Mouse (Mus musculus): ENCODE data around the gene Tmem229b. TPM values are rescaled to one million over a fixed set of nuclear protein-coding genes. Genes with fewer than 3 reads are reported as not detected.

Gene Tmem229b
- polyA plus RNA-seq, 1 experiment from 2014 or later, result 5.0 TPM

DNA sequence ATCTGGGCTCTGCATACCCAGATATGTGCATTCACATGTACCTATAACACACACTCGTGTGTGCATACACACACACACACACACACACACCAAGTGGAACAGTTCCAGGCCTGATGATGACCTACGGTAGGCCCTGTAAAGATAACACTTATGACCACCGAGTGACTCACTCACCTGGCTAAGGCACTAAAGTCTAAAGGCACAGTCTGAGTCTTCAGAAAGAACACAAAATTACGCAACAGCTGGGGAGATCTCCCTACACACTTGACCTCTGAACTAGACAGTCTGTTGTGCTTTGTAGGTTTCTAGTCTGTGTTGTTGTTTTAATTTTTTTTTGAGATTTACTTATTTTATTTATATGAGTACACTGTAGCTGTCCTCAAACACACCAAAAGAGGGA, 93.0 kb downstream of the Tmem229b start:
- H3K4me1 ChIP-seq (replicated peaks), result peaks cover 9% of the 10 kb centered on the region
- WGBS, result 68% methylated on average over 4 of the region's 4 CpGs
- no peaks in the 10 kb centered on the region for H3K36me3 ChIP-seq
- H3K4me3 ChIP-seq (replicated peaks), result no peak overlapping the region
- ATAC-seq, result peak; percentile 55
- H3K27ac ChIP-seq, result 0 out of 2 replicates have a peak overlapping the region, but pooled peaks have one; percentile 40
- H3K9ac ChIP-seq, result no peak overlapping the region
- H3K27me3 ChIP-seq (replicated peaks), result peaks cover 2% of the 10 kb centered on the region; the same call in 1 of the 2 replicates
- no peak overlapping the region for H3K4me2 ChIP-seq (replicated peaks)
- H3K9me3 ChIP-seq, result no peaks in the 10 kb centered on the region

Other genes starting within 250 kb of the Tmem229b start
- 50.6 and 61.1 TPM in 2 replicates for gene Atp6v1d, start 146.0 kb downstream of the Tmem229b start, polyA plus RNA-seq (2015; fragmentation: Nextera tagmentation; extraction: Ambion mirVana)
- 227 and 228 TPM in 2 replicates for gene Eif2s1, start 145.8 kb downstream of the Tmem229b start, polyA plus RNA-seq (2015; fragmentation: Nextera tagmentation; extraction: Ambion mirVana)
- gene Plek2, start 100.7 kb downstream of the Tmem229b start, polyA plus RNA-seq (2015; fragmentation: Nextera tagmentation; extraction: Ambion mirVana), result 24.3 and 24.9 TPM in 2 replicates
- gene Plekhh1, start 21.5 kb upstream of the Tmem229b start, polyA plus RNA-seq (2015; fragmentation: Nextera tagmentation; extraction: Ambion mirVana), result 6.8 and 7.3 TPM in 2 replicates
- gene Pigh, start 82.0 kb upstream of the Tmem229b start, polyA plus RNA-seq (2015; fragmentation: Nextera tagmentation; extraction: Ambion mirVana), result 25.4 and 26.0 TPM in 2 replicates
- gene Arg2, start 123.2 kb upstream of the Tmem229b start, polyA plus RNA-seq (2015; fragmentation: Nextera tagmentation; extraction: Ambion mirVana), result 0.55 and 1.1 TPM in 2 replicates
- 106 and 111 TPM in 2 replicates for gene Vti1b, start 165.0 kb upstream of the Tmem229b start, polyA plus RNA-seq (2015; fragmentation: Nextera tagmentation; extraction: Ambion mirVana)
- 34.7 and 38.9 TPM in 2 replicates for gene Rdh11, start 184.7 kb upstream of the Tmem229b start, polyA plus RNA-seq (2015; fragmentation: Nextera tagmentation; extraction: Ambion mirVana)
- gene Rdh12, start 201.3 kb upstream of the Tmem229b start, polyA plus RNA-seq (2015; fragmentation: Nextera tagmentation; extraction: Ambion mirVana), result 1.3 and 1.4 TPM in 2 replicates

Measured in intestine, embryonic 15.5 days (tissue).